Mouse (Mus musculus) heart, adult 2 months (tissue): ENCODE measurements around the gene Tbc1d10c.

Source experiments
- CTCF ChIP-seq: fragments of 200-600 bp; IDR thresholded peaks from 2 replicates; pipeline ENCODE4 v1.8.1; 2022; ENCODE audit warnings: antibody characterized with exemption, mild to moderate bottlenecking, moderate library complexity
- EP300 ChIP-seq: fragments of 200-500 bp; IDR thresholded peaks from 2 replicates; pipeline ENCODE4 v1.6.1; 2011; ENCODE audit warnings: low read depth, low read length, control low read depth; ENCODE audit not compliant: insufficient read depth
- POLR2A ChIP-seq: fragments of 200-500 bp; IDR thresholded peaks from 2 replicates; pipeline ENCODE4 v1.6.1; 2011; ENCODE audit warnings: mild to moderate bottlenecking, low read depth, low read length, control low read depth; ENCODE audit not compliant: insufficient read depth

GRCm38 (mm10) chr19:4206971-4207370, 15.9 kb upstream of the Tbc1d10c start:
- TF ChIP-seq CTCF (no peak; the same call in none of the 2 replicates), POLR2A (no peak), EP300 (peak; percentile 98)
